Mouse (Mus musculus): ENCODE results near the gene Stpg1. TPM values are rescaled to one million over a fixed set of nuclear protein-coding genes. Genes with fewer than 3 reads are reported as not detected.

The Stpg1 gene
- polyA plus RNA-seq, 1 experiment: not detected

DNA sequence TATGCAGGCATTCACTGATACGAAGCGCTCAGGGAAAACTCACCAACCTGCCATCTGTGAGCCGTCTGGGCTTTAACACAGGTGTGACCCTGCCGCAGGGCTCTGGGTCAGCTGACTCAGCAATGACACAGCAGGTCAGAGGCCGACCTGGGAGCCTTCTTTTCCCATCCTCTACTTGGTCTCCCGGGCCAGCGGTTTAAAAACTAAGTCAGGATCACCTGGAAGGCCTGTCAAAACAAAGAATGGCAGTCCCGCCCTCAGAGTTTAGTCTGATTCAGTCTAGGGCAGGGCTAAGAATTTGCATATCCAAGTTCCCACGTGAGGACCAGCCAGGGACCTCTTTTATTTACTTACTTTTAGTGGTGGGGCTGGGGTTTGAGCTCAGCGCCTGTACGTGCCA is 74.6 kb downstream of the Stpg1 start:
- Histone ChIP-seq H3ac (ENCODE audit: control insufficient read depth, insufficient read length) (no peak overlapping the region), H3K4me2 (ENCODE audit: low read depth) (peak overlapping the region; percentile 75), H3K27me3 (ENCODE audit: control insufficient read depth, insufficient read depth, insufficient read length) (no peaks in the 10 kb centered on the region), H3K36me3 (ENCODE audit: control insufficient read depth, insufficient read depth) (no peaks in the 10 kb centered on the region), H3K79me2 (ENCODE audit: control insufficient read depth, insufficient read depth) (no peaks in the 10 kb centered on the region), H3K4me3 (no peak overlapping the region)
- TF ChIP-seq MYOG (IDR thresholded peaks at IDR 0.05; ENCODE audit: control insufficient read depth in 1 of 3, insufficient read depth in 1 of 3, insufficient read length in 2 of 3, low read depth in 2 of 3): no peak
- TF ChIP-seq REST (IDR thresholded peaks at IDR 0.05; ENCODE audit: insufficient read depth, insufficient read length): no peak
- TF ChIP-seq MAX (IDR thresholded peaks at IDR 0.05; ENCODE audit: low read depth): no peak
- TF ChIP-seq TCF3 (IDR thresholded peaks at IDR 0.05; ENCODE audit: insufficient read length, low read depth): no peak
- TF ChIP-seq POLR2A (IDR thresholded peaks at IDR 0.05; ENCODE audit: insufficient read length, low read depth): no peak
- TF ChIP-seq MYOD1 (IDR thresholded peaks at IDR 0.05; ENCODE audit: control insufficient read depth in 1 of 3, insufficient read length in 2 of 3, low read depth in 2 of 3): no peak
- TF ChIP-seq TCF12 (IDR thresholded peaks at IDR 0.05; ENCODE audit: insufficient read depth, poor library complexity, severe bottlenecking): no peak
- no peak for TF ChIP-seq USF1 (IDR thresholded peaks at IDR 0.05; ENCODE audit: low read depth)
- TF ChIP-seq E2F4 (IDR thresholded peaks at IDR 0.05; ENCODE audit: insufficient read depth): no peak
- no peak for TF ChIP-seq SRF (IDR thresholded peaks at IDR 0.05; ENCODE audit: control insufficient read depth, insufficient read length, low read depth)
- TF ChIP-seq CEBPB (IDR thresholded peaks at IDR 0.05; ENCODE audit: insufficient read depth, poor library complexity, severe bottlenecking): no peak
- TF ChIP-seq POLR2AphosphoS2 (IDR thresholded peaks at IDR 0.05; ENCODE audit: insufficient read length, low read depth): no peak

DNA sequence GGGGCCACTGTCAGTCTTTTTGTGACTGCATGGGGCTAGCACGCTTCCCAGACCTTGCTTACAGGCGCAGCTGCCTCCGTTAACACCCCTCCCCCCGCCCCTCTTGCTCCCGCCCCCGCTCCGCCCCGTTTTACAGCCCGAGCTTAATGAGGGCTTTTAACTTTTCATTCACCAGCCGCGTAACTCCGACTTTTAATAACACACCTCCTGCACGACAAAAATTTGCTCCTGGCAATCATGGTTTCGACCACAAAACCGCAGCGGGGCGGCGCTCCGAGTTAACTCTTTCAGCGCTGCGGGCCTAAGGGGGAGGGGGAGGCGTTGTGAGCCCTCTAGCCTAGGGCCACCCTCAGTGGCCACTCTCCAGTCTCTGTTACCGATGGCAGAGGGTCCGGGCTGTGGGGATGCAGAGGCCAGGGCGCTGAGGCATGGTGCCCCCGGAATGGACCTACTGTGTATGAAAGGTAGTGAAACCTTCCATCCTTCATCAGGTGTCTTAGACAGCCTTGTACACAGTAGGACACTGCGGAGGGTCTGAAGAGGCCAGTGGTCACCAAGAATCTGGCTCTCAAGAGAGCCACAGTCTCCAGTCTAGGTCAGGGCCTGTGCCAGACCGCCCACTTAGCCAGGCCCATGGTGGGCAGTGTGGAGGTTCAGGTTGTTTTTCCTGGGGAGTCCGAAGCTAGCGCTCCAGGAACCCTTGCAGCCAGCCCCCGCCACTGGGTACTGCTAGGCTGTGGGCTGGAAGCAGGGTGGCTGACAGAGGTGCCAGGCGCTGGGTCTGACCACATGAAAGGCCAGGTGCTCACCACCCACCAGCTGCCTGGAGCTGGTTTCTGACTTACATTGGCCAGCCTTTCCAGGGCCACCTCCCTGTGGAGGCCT is 75.8 kb downstream of the Stpg1 start:
- Histone ChIP-seq H3ac (ENCODE audit: control insufficient read depth, insufficient read length) (no peak overlapping the region), H3K27me3 (ENCODE audit: control insufficient read depth, insufficient read depth, insufficient read length) (no peaks in the 10 kb centered on the region), H3K4me3 (no peak overlapping the region), H3K4me2 (ENCODE audit: low read depth) (peak overlapping the region; percentile 75), H3K36me3 (ENCODE audit: control insufficient read depth, insufficient read depth) (no peaks in the 10 kb centered on the region), H3K79me2 (ENCODE audit: control insufficient read depth, insufficient read depth) (no peaks in the 10 kb centered on the region)
- TF ChIP-seq USF1 (IDR thresholded peaks at IDR 0.05; ENCODE audit: low read depth) (no peak), CEBPB (IDR thresholded peaks at IDR 0.05; ENCODE audit: insufficient read depth, poor library complexity, severe bottlenecking) (no peak), MYOD1 (IDR thresholded peaks at IDR 0.05; ENCODE audit: control insufficient read depth in 1 of 3, insufficient read length in 2 of 3, low read depth in 2 of 3) (peak in 1 of 3 experiments; percentile 88), MYOG (IDR thresholded peaks at IDR 0.05; ENCODE audit: control insufficient read depth in 1 of 3, insufficient read depth in 1 of 3, insufficient read length in 2 of 3, low read depth in 2 of 3) (peak; percentile 20 to 78 (median 41)), E2F4 (IDR thresholded peaks at IDR 0.05; ENCODE audit: insufficient read depth) (no peak), TCF12 (IDR thresholded peaks at IDR 0.05; ENCODE audit: insufficient read depth, poor library complexity, severe bottlenecking) (peak; percentile 54)

DNA sequence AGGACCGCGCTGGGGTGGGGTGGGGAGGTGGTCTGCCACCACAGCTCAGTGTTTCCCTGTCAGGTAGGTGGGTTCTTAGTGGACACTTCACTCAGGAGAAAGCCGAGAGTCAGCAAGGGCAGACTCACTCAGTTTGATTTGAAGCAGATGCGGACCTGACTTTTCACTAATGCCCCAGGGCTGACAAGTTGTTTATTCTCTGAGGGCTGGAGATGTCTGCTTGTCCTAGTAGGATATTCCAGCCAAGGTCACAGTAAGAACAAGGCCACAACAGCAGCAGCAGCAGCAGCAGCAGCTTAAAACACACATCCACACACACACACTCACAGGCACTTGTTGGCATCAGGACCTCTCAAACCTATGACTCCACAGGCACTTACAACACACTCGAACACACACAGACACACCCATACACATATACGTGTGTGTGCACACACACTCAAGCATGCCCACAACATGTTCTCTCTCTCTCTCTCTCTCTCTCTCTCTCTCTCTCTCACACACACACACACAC is 76.5 kb downstream of the Stpg1 start:
- H3K4me3 ChIP-seq: no peak overlapping the region
- peak overlapping the region; percentile 78 for H3K4me2 ChIP-seq (ENCODE audit: low read depth)
- no peaks in the 10 kb centered on the region for H3K27me3 ChIP-seq (ENCODE audit: control insufficient read depth, insufficient read depth, insufficient read length)
- H3K79me2 ChIP-seq (ENCODE audit: control insufficient read depth, insufficient read depth): no peaks in the 10 kb centered on the region
- H3K36me3 ChIP-seq (ENCODE audit: control insufficient read depth, insufficient read depth): no peaks in the 10 kb centered on the region
- no peak overlapping the region for H3ac ChIP-seq (ENCODE audit: control insufficient read depth, insufficient read length)
- no peak for TF ChIP-seq E2F4 (IDR thresholded peaks at IDR 0.05; ENCODE audit: insufficient read depth)
- no peak for TF ChIP-seq POLR2A (IDR thresholded peaks at IDR 0.05; ENCODE audit: insufficient read length, low read depth)
- no peak for TF ChIP-seq TCF12 (IDR thresholded peaks at IDR 0.05; ENCODE audit: insufficient read depth, poor library complexity, severe bottlenecking)
- TF ChIP-seq MYOG (IDR thresholded peaks at IDR 0.05; ENCODE audit: control insufficient read depth in 1 of 3, insufficient read depth in 1 of 3, insufficient read length in 2 of 3, low read depth in 2 of 3): no peak
- TF ChIP-seq POLR2AphosphoS2 (IDR thresholded peaks at IDR 0.05; ENCODE audit: insufficient read length, low read depth): no peak
- no peak for TF ChIP-seq MYOD1 (IDR thresholded peaks at IDR 0.05; ENCODE audit: control insufficient read depth in 1 of 3, insufficient read length in 2 of 3, low read depth in 2 of 3)
- no peak for TF ChIP-seq TCF3 (IDR thresholded peaks at IDR 0.05; ENCODE audit: insufficient read length, low read depth)
- TF ChIP-seq REST (IDR thresholded peaks at IDR 0.05; ENCODE audit: insufficient read depth, insufficient read length): no peak
- no peak for TF ChIP-seq CEBPB (IDR thresholded peaks at IDR 0.05; ENCODE audit: insufficient read depth, poor library complexity, severe bottlenecking)
- no peak for TF ChIP-seq USF1 (IDR thresholded peaks at IDR 0.05; ENCODE audit: low read depth)
- no peak for TF ChIP-seq MAX (IDR thresholded peaks at IDR 0.05; ENCODE audit: low read depth)
- no peak for TF ChIP-seq SRF (IDR thresholded peaks at IDR 0.05; ENCODE audit: control insufficient read depth, insufficient read length, low read depth)

DNA sequence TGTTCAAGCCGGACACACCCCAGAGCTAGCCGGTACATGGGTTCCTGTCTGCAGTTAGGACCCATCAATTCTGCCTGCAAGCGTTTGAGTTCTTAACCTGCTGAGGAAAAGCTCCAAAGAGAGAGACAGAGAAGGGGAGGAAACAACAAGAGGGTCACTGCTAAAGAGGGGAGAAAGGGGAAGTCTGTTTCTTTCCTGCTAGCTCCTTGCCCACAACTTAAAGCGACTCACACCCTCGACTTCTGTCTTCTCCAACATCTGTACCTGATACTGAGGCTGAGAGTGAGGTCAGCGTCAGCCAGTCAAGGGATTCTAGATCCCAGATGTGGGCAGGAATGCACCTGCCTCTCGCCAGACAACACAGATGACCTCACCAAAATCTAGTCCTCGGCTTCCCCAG is 77.7 kb downstream of the Stpg1 start:
- no peak overlapping the region for H3ac ChIP-seq (ENCODE audit: control insufficient read depth, insufficient read length)
- no peaks in the 10 kb centered on the region for H3K36me3 ChIP-seq (ENCODE audit: control insufficient read depth, insufficient read depth)
- TF ChIP-seq SRF (IDR thresholded peaks at IDR 0.05; ENCODE audit: control insufficient read depth, insufficient read length, low read depth): no peak
- TF ChIP-seq MYOG (IDR thresholded peaks at IDR 0.05; ENCODE audit: control insufficient read depth in 1 of 3, insufficient read depth in 1 of 3, insufficient read length in 2 of 3, low read depth in 2 of 3): no peak
- no peak for TF ChIP-seq MAX (IDR thresholded peaks at IDR 0.05; ENCODE audit: low read depth)
- TF ChIP-seq CEBPB (IDR thresholded peaks at IDR 0.05; ENCODE audit: insufficient read depth, poor library complexity, severe bottlenecking): no peak
- no peak for TF ChIP-seq POLR2A (IDR thresholded peaks at IDR 0.05; ENCODE audit: insufficient read length, low read depth)
- TF ChIP-seq TCF3 (IDR thresholded peaks at IDR 0.05; ENCODE audit: insufficient read length, low read depth): no peak
- TF ChIP-seq E2F4 (IDR thresholded peaks at IDR 0.05; ENCODE audit: insufficient read depth): no peak
- no peak for TF ChIP-seq TCF12 (IDR thresholded peaks at IDR 0.05; ENCODE audit: insufficient read depth, poor library complexity, severe bottlenecking)
- TF ChIP-seq MYOD1 (IDR thresholded peaks at IDR 0.05; ENCODE audit: control insufficient read depth in 1 of 3, insufficient read length in 2 of 3, low read depth in 2 of 3): no peak
- no peak for TF ChIP-seq POLR2AphosphoS2 (IDR thresholded peaks at IDR 0.05; ENCODE audit: insufficient read length, low read depth)
- no peak for TF ChIP-seq USF1 (IDR thresholded peaks at IDR 0.05; ENCODE audit: low read depth)
- TF ChIP-seq REST (IDR thresholded peaks at IDR 0.05; ENCODE audit: insufficient read depth, insufficient read length): no peak
- H3K4me2 ChIP-seq (ENCODE audit: low read depth): peak overlapping the region; percentile 78
- H3K27me3 ChIP-seq (ENCODE audit: control insufficient read depth, insufficient read depth, insufficient read length): no peaks in the 10 kb centered on the region
- no peak overlapping the region for H3K4me3 ChIP-seq
- H3K79me2 ChIP-seq (ENCODE audit: control insufficient read depth, insufficient read depth): no peaks in the 10 kb centered on the region
